Mouse (Mus musculus): ENCODE results near the gene Slc2a13.

Gene Slc2a13

GRCm38 (mm10) chr15:91502661-91503060, 70.4 kb downstream of the Slc2a13 start:
- DNase-seq (ENCODE audit: low spot score in 2 of 2) = peak in 1 of 2 experiments; percentile 10

DNA sequence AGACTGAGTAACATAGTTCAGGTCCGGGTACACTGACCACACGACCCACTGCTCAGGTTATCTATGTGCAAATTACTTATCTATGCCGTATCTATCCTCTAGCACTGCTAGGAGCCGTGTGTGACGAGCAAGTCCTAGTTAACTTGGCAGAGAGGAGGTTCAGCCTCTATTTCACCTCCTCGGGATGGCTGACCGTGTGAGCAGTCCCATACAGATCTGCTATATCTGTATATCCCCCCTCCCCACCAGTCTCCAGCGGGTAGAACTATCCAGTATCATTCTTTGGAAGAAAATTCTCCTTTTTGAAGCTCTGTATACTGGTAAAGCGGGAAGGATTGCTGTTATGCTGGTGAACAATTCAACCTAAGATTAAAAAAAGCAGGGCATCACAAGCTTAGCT, 70.8 kb downstream of the Slc2a13 start:
- DNase-seq (ENCODE audit: low spot score in 2 of 2) = no peak

DNA sequence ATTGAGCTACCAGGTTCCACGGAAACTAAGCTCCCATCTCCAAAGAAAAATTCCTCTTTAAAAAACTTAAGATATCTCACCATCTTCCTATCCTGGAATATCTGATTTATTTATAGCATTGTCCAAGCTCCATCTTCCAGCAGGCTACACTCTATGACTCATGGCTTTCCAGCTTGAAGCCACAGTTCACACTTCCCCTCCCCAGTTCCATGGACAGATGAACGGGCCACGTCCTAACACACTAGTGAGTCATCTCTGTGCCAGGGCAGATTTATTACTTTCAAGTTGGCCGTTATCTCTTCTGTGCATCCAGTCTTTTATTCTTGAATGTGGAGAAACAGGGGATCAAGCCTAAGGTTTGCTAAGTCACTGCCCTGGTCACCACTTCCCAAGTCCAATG, 78.0 kb downstream of the Slc2a13 start:
- no peak for DNase-seq (ENCODE audit: low spot score in 2 of 2)

- DNase-seq (ENCODE audit: low spot score in 2 of 2) = no peak
These were observed 93.0 kb downstream of the Slc2a13 start for GRCm38 (mm10) chr15:91479924-91480615.

GRCm38 (mm10) chr15:91477766-91478165, 95.3 kb downstream of the Slc2a13 start:
- DNase-seq (ENCODE audit: low spot score in 2 of 2) = peak in 1 of 2 experiments; percentile 43

GRCm38 (mm10) chr15:91473690-91474409, 99.2 kb downstream of the Slc2a13 start:
- no peak for DNase-seq (ENCODE audit: low spot score in 2 of 2)

DNA sequence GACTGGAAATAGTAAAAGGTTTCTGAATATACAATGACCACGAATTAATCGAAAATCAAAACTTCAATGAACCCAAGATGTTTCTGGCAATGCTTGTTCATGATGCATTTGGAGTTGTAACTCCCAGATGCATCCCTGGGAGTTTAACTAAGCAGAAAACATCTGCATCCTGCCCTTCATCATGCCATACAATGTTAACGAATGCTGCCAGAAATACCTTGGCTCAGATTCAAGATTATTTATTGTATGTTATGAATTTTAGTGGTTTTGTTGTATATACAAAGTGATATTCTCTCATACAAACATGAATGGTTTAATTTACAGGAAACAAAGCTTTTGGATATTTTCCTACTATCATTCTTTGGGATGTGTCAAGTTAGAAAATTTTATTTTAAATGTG, 107.7 kb downstream of the Slc2a13 start:
- DNase-seq (ENCODE audit: low spot score in 2 of 2) = no peak

- DNase-seq (ENCODE audit: low spot score in 2 of 2) = no peak
These were observed 109.1 kb downstream of the Slc2a13 start for GRCm38 (mm10) chr15:91463857-91464435.

DNA sequence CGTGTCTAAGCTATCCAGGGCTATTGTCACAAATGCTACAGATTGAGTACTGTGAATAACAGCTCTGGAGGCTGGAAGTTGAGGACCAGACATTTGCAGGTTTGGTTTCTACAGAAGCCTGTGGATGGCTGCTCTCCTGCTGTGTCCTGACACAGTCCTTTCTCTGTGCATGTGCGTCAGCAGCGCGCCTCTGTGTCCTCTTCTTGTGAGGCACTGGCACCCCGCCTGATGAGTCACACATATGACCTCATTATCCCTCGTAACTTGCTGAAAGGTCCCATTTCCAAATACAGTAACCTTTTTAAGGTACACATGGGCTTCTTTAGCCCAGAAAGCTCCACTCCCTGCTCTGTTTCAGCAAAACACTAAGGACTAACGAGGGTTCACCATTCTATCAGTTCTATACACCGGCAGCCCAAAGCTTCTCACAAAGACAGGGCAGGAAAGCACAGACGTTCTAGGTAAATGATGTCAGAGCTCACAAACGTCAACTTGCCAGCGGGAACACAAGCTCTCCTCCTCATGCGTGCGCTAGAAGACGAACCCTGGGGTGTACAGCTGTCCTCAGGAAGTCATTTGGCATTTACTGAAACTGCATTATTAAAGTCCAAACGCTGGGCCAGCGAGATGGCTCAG, 109.9 kb downstream of the Slc2a13 start:
- peak in 1 of 2 experiments; percentile 46 for DNase-seq (ENCODE audit: low spot score in 2 of 2)

DNA sequence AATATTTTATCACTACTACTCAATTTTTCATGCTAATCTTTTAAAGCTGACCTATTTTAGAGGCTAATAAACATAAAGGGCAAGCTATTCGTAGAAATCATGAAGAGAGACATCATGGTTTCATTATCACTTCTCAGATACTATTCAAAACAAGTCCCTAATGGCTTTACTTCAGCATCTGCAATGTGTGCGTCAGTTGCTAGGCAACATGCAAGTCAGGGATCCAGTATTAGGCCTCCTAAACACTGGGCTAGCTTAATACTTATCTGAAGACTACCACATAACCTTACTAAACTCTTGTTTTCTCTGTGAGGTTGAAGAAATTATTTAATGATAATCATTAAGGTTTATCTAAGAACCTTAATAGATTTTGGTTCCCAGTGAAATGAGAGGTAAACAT, 111.1 kb downstream of the Slc2a13 start:
- DNase-seq (ENCODE audit: low spot score in 2 of 2) = no peak

- no peak for DNase-seq (ENCODE audit: low spot score in 2 of 2)
These were observed 115.9 kb downstream of the Slc2a13 start for GRCm38 (mm10) chr15:91457202-91457601.

GRCm38 (mm10) chr15:91445399-91445798, 127.7 kb downstream of the Slc2a13 start:
- DNase-seq (ENCODE audit: low spot score in 2 of 2) = peak; percentile 44 to 73

GRCm38 (mm10) chr15:91443449-91443848, 129.6 kb downstream of the Slc2a13 start:
- peak in 1 of 2 experiments; percentile 58 for DNase-seq (ENCODE audit: low spot score in 2 of 2)

- DNase-seq (ENCODE audit: low spot score in 2 of 2) = peak; percentile 39 to 59
These were observed 133.2 kb downstream of the Slc2a13 start for GRCm38 (mm10) chr15:91439883-91440282.

GRCm38 (mm10) chr15:91425426-91425825, 147.6 kb downstream of the Slc2a13 start:
- DNase-seq (ENCODE audit: low spot score in 2 of 2) = no peak

DNA sequence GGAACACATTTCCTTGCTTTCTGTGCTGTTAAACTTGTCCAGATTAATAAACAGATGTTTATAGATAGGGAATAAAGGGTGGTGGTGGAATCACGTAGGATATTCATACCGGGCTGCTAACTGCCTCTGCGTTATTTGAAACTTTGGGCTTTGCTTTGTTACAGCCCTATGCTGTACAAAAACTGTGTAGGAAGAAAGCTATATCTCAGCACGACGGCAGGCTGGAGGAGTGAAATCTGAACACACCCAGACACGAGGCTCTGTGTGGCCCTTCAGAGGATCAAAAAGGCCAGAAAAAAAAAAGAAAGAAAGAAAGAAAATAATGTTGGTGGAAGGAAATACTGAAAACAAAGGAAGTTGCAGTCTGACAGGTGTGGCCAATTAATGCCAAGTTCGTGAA, 166.1 kb downstream of the Slc2a13 start:
- no peak for DNase-seq (ENCODE audit: low spot score in 2 of 2)

DNA sequence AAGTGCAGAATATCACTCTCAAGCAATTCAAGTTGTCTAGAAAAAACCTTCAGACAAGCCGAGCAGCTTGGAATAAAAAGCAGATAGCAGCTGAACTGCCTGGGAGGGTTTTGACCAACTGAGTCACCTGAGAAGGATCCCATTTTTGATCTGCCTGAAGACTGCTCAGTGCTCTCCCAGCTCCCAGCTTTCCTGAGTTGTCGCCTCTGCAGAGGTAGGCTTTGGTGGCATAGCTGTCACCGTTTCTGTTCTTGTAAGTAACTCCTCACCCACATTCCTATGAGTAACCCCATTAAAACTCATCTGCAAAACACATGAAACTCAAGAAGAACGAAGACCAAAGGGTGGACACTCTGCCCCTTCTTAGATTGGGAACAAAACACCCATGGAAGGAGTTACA, 177.9 kb downstream of the Slc2a13 start:
- no peak for DNase-seq (ENCODE audit: low spot score in 2 of 2)

DNA sequence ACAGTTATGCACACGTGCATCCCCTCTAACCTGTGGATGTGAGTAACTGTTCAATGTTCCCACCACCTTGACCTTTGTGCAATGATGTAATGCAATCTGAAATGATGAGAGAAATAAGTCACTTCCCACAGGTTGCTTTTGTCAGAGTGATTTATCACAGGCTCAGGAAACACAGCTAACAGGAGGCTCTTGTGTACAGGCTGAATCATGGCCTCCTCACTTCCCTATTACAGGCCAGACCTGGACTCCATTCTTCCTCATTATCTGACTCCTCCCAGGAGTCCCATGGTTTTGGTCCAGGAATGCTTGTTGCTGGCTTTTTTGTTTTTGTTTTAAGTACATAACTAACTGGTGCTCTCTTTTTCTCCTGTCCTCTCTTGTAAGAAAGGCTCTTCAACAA, 189.4 kb downstream of the Slc2a13 start:
- no peak for DNase-seq (ENCODE audit: low spot score in 2 of 2)

DNA sequence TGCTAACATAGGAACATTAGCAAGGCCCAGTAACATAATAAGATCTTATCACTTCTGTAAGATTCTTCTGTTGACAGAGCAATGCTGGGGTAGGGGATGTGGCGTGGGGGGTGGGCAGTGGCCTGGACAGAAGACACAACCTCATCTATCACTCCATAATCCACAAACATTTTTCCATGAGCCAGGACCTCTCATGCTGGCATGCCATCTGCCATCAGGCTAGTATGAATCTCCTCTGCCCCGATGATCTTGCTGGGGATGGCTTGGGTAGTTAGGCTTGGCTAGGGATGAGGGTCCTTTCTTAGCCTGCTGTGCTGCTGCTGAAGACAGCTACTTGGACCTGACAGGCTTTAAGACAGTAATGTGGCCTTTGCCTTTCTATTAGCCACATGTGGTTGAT, 190.5 kb downstream of the Slc2a13 start:
- no peak for DNase-seq (ENCODE audit: low spot score in 2 of 2)

DNA sequence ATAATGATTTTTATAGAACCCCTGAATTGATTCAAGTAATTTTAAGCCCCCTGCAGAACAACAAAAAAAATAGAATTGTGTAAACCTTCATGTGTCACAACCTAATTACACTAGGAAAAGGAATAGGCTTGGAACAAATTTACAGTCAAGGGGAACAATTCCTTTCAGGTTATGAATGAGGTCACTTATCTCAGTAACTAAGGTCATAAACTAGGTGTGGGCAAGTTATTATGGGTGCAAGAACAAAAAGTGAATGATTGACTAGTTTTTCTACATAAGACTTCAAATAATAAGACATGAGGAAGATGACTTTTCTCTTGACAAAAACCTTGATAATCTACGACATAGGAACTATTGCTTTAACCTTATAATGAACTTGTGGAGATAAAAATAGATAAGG, 191.2 kb downstream of the Slc2a13 start:
- DNase-seq (ENCODE audit: low spot score in 2 of 2) = no peak

DNA sequence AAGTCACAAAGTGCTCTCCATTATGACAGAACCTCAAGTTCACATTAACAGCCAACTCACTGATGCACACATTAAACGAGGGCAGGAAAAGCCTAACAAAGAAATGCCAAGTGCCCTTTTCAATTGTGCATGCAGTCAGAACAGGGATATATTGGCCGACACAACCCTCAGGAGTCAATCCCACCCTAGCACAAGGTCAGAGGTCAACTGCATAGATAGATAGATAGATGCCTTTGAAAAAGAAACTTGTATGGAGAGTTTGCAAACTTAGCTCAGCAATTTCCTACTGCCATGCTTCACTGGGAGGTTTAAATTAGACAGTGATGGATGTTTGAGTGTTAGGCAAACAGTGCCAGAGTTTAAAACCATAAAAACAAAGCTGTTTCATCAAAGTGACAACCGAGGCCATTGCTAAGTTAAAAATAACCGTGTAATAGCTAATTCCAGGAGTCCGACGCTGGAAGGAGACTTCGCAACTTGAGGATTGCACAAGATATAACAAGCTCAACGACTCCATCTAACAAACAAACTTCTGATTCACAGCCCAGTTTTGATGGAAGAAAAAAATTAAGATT, 194.2 kb downstream of the Slc2a13 start:
- no peak for DNase-seq (ENCODE audit: low spot score in 2 of 2)

DNA sequence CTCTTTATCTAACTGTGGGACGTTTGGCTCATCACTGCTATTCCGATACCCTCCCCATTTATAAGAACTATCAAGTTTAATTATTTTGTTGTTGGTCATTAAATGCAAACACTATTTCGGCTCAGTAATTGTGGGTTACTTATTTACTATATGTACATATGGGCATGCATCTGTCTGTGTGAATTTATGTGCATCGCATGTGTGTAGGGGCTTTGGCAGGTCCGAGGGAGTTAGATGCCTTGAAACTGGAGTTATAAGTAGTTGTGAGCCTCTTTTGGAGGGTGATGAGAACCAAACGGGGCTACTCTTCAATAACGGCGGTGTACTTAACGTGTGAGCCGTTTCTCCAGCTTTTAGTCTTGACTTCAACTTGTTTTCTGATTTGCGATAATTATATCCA, 195.5 kb downstream of the Slc2a13 start:
- DNase-seq (ENCODE audit: low spot score in 2 of 2) = no peak
